Mouse (Mus musculus) heart, postnatal 0 days (tissue): ENCODE measurements around the gene Calm5.

Experiments
- CTCF ChIP-seq: IDR thresholded peaks from 2 replicates; pipeline ENCODE4 v1.5.1; 2016; ENCODE audit warnings: antibody characterized with exemption, control low read depth, low read depth
- EP300 ChIP-seq: IDR thresholded peaks from 2 replicates; pipeline ENCODE4 v1.6.1; 2016; ENCODE audit warnings: antibody characterized with exemption, low read depth

GRCm38 (mm10) chr13:3831994-3832393 lies 22.0 kb upstream of the Calm5 start:
- TF ChIP-seq EP300 (no peak), CTCF (no peak)
